Mouse (Mus musculus): ENCODE measurements around the gene Khnyn.

The Khnyn gene

DNA sequence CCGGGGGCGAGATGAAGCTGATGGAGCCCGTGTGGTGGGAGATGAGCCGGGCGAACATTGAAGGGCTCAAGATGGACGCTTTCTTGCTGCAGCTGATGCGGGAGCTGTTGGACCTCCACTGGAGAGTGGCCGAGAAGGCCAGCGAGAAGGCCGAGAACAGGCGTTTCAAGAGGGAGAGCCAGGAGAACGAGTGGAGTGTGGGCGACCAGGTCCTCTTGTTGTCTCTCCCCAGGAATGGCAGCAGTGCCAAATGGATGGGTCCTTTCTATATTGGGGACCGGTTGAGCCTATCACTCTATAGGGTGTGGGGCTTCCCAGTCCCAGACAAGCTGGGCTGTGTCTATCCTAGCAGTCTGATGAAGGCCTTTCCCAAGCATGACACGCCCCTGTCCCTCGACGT is 12.2 kb upstream of the Khnyn start:
- no peak for ATAC-seq (ENCODE audit: insufficient number of reproducible peaks, low FRiP score, low TSS enrichment)

DNA sequence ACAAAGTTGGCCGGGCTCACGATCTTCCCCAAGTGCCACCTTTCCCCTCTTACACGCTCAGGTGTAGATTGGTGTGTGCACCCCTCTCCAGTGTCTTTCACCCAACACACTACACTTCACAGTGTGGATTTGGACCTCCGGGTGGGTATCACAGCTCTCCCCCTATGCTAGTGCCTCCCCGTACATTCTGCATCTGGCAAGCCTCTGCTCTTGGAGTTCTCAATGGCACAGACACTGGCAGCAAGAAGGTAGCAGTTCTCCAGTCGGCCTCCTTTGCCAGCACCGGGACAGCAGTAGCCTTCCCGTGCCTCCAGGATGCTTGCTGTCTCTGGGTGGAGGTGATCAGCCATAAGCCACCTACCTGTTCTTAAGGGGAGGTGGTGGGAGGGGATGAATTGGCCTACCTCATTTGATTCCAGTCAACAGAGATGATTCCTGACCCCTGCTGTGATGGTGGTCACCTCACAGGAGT is 11.5 kb upstream of the Khnyn start:
- no peak for ATAC-seq (ENCODE audit: insufficient number of reproducible peaks, low FRiP score, low TSS enrichment)

DNA sequence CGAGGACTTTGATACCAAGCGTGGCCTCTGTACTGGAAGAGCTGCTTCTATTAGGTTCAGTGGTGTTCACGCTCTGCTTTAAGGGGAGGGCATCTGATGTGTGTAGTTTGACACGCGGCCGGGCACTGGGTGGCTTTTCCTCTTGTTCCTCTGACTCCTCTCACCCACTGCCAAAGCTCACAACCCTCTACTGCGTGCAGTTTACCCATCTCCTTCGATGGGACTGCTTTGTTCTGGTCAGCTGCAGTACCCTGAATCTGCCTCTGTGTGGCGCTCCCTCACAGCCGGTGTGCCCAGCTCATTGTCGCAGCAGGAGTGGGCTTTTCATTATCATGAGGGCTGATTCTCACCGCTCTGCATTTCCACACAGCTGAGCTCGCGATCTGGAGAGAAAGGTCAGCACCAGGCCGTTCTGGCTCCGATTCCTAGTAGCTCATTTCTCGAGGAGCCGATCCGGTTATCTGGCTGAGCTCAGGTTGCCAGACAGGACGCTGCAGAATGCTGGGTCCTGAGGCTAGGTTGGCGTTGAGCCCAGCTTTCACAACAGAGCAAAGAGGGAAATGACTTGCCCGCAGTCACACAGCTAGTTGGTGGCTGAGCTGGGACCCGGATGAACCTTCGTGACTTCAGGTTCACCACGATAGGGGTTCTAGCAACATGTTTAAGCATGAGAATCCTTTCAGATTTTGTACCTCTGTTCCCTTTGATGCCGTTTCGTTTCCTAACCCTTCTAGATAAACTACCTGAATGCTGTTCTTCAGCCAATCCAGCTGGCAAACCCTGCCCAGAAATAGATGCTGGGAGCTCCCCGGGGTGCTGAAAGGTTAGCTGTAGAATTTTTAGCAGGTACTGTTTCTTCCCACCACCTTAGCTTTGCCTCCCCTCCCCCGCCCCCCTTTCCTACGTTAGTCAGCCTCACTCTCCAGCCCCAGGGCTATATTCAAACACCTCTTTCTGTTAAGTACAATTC is 10.7 kb upstream of the Khnyn start:
- ATAC-seq (ENCODE audit: insufficient number of reproducible peaks, low FRiP score, low TSS enrichment), result peak; percentile 74

DNA sequence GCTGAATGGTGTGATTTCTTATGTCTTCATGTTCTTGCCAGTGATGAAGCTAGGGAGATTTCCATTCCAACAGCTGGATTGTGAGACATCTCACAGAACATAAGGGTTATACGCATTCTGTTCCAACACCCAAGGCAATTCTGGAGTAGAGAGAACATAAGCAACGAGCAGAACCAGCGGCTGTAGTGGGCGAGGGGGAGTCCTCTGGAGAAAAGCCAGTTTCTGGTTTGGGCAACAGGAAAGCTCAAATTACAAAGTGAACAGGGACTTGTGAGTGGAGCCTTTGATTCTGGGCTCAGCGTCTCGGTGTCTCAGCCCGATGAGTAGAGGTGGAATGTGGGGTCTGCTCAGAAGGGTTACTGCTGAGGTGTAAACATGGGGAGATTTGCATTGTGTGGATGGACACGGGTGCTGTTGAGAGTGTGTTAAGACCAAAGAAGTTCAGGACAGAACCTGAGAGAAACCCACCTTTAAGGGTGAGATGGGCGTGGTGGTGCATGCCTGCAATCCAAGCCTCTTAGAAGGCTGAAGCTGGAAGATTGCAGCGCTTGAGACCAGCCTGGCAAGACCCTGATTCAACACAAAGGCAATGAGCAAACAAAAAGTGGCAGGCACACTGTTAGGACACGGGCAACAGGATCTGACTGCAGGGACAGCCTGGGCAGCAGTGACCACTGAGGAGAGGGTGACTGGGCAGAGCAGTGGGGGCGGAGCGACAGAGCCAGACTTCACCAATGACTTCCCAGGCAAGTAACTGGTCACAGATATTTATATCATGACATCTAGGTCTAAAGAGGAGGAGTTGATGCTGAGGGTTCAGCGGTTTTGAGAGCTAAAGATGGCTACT is 7.1 kb upstream of the Khnyn start:
- ATAC-seq (ENCODE audit: insufficient number of reproducible peaks, low FRiP score, low TSS enrichment), result no peak

DNA sequence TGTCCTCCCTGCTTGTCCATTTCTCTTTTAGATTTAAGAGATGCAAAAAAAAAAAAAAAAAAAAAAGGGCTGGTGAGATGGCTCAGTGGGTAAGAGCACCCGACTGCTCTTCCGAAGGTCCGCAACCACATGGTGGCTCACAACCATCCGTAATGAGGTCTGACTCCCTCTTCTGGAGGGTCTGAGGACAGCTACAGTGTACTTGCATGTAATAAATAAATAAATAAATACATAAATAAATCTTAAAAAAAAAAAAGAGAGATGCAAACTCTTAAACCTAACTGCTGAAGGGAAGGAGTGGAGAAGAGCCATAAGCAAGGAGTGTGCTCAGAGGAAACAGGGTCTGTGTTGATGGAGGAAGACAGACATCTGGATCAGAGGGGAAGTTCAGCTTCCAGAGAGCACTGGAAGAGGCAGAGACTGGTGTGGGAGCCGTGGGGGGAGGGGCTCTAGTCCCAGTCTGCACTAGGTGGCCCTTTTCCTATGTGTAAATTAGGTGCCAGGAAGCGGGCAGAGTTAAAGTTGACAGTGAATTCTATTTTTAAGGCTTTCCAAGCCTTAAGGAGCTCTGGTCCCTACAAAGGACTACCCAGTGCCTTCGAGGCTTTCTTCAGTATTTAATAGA is 6.3 kb upstream of the Khnyn start:
- ATAC-seq (ENCODE audit: insufficient number of reproducible peaks, low FRiP score, low TSS enrichment), result no peak

DNA sequence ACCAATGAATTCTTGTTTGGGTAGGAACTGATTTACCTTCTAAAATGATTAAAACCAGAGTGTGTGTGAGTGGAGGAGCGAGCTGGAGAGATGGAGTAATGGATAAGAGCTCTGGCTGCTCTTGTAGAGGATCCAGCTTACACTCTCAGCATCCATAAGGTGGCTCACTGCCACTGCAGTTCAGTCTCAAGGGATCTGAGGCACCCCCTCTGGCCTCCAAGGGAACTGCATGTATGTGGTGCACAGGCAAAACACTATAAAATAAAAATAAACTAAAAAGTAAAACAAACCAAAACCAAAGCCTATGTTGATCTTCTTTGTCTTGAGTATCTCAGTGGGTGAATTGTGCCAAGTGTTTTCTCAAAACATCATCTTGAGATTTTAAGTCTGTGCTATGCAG is 5.1 kb upstream of the Khnyn start:
- no peak for ATAC-seq (ENCODE audit: insufficient number of reproducible peaks, low FRiP score, low TSS enrichment)

DNA sequence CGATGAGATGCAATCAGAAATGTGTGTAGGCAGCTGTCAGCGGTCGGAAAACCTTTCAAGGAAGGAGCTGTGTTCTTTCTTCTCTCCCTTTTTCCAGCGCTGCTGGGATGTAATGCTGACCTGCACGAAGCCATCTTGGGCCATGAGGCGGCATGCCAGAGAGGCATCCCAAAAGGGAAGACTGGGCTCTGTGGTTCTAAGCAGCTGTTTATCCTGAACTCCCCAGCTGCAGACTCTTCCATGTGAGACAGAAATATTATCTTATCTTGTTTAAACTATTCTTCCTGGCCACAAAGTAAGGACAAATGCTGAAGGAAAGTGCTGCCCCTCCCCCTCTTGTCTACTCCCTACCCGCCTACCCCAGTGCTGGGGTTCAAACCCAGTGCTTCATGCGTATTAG is 3.8 kb upstream of the Khnyn start:
- no peak for ATAC-seq (ENCODE audit: insufficient number of reproducible peaks, low FRiP score, low TSS enrichment)

DNA sequence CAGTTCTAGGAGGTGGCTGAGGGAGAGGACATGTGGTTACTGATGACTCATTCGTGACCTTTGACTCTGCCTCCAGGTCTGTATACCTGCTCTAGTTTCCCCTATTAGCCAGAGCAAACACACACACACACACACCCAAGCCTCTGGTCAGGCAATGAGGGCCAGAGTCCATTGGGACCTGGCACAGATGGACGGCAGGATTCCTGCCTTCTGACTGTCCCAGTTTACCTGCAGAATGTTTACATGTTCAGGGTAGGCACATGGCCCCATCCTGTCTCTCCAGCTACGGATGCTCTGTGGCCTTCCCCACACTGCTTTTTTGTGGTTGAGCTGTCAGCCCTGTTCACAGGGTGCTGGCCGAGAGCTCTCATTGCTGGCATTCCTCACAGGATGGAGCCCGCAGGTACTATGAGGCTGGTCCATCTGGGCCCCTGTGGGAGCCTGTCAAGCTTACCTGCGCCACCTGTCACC is 2.5 kb upstream of the Khnyn start:
- ATAC-seq (ENCODE audit: insufficient number of reproducible peaks, low FRiP score, low TSS enrichment), result peak; percentile 69

DNA sequence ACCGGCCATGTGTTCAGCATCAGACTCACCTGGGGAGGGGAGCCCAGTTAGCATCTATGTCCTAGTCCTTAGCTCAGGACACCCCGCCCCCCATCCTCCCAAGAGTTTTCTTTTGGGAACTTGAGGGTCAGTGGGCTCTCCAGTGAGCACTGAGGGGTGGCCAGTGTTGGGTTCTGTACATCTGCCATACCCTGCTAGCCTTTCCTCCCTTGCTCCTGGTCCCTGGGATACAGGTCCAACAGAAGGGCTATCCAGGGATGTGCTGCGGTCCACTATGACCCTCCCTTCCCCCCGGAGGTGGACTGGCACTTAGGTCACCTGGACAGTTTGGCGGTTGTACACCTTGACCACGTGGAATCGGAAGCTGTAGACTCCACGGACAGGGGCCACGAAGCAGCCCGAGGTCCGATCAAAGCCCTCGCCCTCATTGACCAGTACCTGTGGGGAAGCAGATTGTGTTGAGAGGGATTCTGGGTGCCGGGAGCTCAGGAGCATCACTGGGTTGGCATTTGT is 1.5 kb upstream of the Khnyn start:
- ATAC-seq (ENCODE audit: insufficient number of reproducible peaks, low FRiP score, low TSS enrichment), result no peak

DNA sequence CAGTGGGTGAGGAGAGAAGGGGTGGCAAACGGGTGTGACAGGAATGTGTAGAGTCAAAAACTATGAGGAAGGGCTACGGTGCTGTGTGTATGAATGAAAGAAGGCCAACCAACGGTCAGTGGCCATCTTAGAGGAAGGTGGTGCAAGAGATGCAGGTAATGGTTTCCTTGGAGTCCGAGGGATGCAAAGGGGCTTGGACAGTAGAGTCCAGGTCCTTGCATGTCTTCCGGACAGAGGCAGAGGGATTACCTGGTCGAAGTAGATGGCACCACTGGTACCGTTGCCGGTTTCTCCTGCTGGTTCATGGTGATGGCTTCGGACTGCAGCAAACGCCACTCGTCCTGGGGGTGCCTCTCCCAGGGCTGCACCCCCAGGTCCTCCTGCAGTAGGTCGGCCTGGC is 1.1 kb upstream of the Khnyn start:
- no peak for ATAC-seq (ENCODE audit: insufficient number of reproducible peaks, low FRiP score, low TSS enrichment)

DNA sequence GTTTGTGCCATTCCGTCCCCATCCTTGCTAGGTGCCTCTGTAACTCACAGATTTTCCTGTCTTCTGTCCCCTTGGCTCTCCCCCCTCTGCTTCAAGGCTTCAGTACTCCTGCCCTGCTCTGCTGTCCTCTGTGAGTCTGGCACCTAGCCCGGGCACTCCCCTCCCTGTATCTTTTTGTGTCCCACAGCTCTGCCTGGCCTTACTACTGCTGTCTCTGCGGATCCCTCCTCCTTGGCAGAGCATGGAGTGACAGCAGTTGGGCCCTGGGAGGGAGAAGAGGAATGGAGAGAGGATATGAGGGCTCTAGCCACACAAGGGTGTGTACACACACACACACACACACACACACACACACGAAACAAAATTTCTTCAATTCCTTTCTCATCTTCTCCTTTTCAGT is 581 bp upstream of the Khnyn start, which contains the start of gene Cbln3:
Cbln3 (minus strand) TSS at position 227 of the 400 bp plus-strand sequence.
- peak; percentile 70 for ATAC-seq (ENCODE audit: insufficient number of reproducible peaks, low FRiP score, low TSS enrichment)

DNA sequence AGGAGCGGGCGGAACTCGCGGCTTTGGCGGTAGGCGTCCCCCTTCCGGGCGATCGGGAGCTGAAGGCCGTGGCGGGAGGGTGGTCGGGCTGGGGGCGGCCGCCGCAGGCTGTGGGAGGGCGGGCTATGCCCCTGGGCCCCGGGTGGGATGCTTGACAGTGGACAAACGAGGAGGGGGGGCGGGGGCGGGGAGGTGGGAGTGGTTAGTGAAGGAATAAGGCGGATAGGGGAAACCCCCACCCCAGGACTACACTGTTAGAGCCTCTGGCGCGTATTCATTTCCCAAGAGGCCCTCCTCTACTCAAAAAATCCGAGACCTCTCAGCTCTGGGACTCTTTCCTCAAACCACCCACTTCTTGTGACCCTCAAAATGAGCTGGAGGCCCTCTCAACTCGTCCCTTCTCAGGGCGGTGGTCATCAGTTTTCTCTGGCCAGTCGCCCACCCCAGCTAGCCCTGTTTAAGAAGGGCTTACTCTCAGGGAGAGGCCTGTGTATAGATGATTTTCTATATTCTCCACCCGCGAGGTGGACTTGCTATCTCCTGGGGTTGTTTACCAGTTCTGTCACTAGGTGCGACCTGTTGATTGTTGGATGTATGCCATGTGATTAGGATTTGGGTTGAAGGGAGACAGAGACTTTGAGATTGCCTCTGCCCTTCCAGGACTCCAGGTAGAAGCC is 505 bp downstream of the Khnyn start:
- ATAC-seq (ENCODE audit: insufficient number of reproducible peaks, low FRiP score, low TSS enrichment), result no peak

DNA sequence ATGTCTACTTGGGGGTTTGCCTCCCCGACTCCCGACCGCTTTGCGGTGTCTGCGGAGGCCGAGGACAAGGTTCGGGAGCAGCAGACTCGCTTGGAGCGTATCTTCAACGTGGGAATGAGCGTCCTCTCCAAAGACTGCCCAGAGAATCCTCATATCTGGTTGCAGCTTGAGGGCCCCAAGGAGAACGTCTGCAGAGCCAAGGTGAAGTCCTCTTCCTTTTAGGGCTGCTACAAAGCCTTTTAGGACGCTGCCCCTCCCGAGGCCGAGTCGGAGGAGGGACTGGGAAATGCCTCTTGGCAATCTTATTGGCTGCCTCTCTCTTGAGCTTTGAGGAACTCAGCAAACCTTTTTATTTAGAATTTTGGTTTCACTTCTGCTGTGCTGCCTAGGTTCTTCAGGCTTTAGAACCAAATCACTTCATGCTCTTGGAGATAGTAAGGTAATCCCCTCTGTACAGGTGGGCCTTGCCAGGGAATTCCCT is 1.1 kb downstream of the Khnyn start:
- no peak for ATAC-seq (ENCODE audit: insufficient number of reproducible peaks, low FRiP score, low TSS enrichment)

DNA sequence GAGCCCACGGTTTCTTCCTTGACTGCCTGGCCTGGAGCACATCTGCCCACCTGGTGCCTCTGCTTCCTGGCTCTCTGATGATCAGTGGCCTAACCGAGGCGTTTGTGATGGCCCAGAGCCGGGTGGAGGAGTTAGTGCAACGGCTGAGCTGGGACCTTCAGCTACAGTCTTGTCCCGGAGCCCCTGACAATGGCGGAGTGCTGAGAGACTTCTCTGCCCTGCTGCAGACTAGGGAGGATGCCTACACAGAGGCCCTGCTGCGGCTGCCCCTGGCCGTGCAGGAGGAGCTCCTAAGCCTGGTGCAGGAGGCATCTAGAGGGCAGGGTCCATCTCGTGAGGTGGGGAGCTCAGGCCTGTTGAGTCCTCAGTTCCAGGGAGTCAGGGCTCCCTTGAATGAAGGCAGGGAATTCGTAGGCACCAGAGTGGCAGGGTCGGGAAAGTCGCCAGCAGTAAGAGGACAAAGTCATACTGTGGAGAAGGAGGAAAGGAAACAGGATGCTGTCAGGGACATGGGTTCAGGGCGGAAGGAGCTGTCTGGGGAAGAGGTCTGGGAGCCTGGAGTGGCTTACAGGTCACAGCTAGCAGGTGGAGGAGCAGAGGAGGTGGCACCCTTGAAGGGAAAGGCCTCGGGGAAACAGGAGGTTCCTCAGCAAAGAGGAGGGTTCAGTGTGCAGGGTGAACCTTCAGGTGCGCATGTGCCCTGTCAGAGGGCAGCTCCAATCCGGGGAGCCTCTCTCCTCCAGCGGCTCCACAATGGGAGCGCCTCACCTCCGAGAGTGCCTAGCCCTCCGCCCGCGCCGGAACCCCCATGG is 2.0 kb downstream of the Khnyn start:
- no peak for ATAC-seq (ENCODE audit: insufficient number of reproducible peaks, low FRiP score, low TSS enrichment)

DNA sequence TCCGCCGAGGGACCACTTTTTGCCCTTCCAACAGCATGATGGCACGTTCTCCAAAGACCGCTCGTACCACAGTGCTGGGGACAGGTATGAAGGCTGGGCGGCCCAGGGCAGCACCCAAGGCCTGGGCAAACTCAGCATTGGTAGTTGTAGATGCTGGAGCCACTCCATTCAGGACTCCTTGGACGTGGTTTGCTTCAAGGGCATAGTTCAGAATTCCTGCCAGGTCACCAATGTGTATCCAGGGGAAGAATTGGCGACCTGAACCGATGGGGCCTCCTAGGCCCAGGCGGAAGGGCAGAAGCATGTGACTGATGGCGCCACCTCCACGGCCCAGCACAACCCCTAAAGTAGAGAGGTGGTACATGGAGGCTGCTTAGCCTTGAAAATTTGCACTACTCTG is 12.9 kb downstream of the Khnyn start:
- no peak for ATAC-seq (ENCODE audit: insufficient number of reproducible peaks, low FRiP score, low TSS enrichment)

DNA sequence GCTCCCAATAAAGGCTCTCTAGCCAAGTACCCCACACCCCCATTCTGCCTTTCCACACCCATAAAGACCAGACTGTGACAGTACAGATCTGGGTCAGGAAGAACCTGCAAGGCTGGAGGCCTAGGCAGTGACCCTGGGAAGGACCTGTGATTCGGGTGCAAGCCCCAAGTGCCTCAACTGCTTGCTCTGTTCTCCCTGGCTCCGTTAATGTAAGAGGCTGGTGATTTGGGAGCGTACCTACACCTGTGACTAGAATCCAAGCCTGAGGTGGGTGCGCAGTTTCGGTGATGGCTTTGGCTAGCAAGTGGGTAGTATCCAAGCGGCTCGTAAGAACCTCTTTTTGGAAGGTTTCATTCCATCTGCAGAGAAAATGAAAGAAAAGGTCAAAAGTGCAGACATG is 14.2 kb downstream of the Khnyn start:
- no peak for ATAC-seq (ENCODE audit: insufficient number of reproducible peaks, low FRiP score, low TSS enrichment)

DNA sequence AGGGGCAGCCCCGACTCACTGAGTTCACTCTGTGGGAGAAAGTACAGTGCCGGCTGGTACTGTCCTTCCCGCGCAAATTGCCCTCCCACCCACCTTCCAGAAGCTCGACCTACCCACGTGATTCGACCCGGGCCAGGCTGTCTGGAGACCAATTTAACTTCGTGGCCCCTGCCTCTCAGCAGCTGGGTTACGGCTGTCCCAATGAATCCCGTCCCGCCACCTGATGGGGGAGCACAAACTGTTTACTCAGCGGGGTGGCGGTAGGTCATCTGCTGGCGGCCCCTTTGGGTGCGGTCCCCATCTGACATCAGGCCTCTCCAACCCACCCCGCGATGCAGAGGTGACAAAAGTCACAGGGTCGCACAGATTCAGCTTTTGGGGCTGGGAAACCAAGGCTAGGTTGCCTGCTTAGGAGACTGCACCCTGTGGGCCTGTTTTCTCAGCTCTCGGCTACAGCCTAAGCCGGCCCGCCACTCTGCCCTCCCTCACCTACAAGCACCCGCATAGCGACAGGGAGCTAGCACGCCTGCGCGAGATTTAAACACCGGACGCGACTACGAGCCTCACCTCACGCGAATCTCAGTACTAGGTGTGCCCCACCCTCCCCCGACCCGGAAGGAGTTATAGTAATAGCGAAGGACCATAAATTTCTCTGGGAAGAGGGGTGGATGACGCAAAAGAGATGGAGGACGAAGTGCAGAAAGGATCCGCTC is 15.1 kb downstream of the Khnyn start, which contains the start of gene Sdr39u1:
Sdr39u1 (minus strand) TSS at position 593 of the 713 bp plus-strand sequence.
- peak; percentile 95 for ATAC-seq (ENCODE audit: insufficient number of reproducible peaks, low FRiP score, low TSS enrichment)

DNA sequence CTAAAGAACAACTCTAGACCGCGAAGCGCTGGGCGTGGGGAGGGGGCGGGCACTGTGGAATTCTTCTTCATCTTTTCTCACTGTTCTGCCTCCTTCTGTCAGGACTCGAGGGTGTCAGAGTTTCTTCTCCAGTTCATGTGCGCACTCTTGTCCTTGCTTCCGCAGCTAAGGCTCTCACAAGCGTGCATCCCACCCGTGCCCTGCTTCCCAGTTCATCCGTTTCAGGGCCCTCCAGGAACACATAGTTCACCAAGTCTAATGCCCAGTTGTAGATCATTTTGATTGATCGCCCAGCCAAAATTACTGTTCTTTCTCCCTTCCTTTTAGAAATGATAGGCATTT is 15.6 kb downstream of the Khnyn start:
- 0 out of 2 replicates have a peak, but pooled peaks have one; percentile 7 for ATAC-seq (ENCODE audit: insufficient number of reproducible peaks, low FRiP score, low TSS enrichment)
